ENCODE assay signal across 10 mouse cellular contexts in the genomic region with DNA sequence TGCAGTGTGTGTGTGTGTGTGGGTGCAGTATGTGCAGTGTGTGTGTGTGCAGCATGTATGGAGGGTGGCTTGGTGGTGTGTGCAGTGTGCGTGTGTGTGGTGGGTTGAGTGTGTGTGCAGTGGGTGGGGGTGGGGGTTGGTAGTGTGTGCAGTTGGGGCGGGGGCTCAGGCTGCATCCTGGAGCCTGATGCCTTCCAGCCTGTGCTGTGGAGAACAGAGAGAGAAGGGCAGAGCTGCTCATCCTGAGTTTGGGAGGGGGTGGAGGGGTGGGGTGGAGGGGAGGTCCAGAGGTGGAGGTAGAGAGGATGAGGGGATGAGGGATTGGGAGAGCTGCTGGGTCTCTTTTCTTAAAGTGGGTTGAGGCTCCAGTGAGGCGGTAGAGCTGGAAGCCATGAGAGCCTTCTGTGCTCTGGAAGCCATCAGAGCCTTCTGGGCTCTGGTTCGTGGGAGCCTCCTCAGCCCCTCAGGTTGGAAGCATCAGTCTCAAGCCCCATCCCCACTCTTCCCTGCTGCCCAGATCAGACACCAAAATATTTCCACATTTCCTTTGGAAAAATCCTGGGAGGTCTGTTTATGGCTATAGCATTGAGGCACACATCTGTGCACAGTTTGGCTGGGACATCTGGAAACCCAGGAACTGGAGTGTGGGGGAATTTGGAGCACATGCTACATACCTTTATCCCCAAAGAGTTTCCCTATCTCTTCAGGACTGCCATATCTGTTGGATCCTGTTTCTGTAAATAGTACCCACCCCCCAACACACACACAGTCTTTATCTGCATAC. TPM values are rescaled to one million over a fixed set of nuclear protein-coding genes. Genes with fewer than 3 reads are reported as not detected.
DNase-seq lines count a peak whose midpoint lies in the region; ATAC-seq lines count a peak whose summit lies in the region.
"Had no signal": no experiment of that assay in that cellular context is flagged by ENCODE, and none has a peak within 500 bp of the region (broad histone marks: within the 10 kb centered on the region; RNA-seq: fewer than 3 reads in every experiment).

No protein-coding gene starts in this region.

- H3K4me3 ChIP-seq in lung, embryonic 15.5 days = no peak overlapping the region
- no peak overlapping the region for H3K4me3 ChIP-seq in embryonic facial prominence, embryonic 14.5 days (ENCODE audit: low read depth, low read length)
- no peak overlapping the region for H3K4me3 ChIP-seq in limb, embryonic 13.5 days
- H3K4me3 ChIP-seq in stomach, embryonic 15.5 days (replicated peaks) = no peak overlapping the region

- peak overlapping the region; percentile 16; the same call in 1 of the 2 replicates for H3K4me2 ChIP-seq in lung, embryonic 15.5 days
- H3K4me2 ChIP-seq in embryonic facial prominence, embryonic 14.5 days (ENCODE audit: low read depth, low read length) = peak overlapping the region; percentile 10; the same call in 1 of the 2 replicates
- H3K4me2 ChIP-seq in limb, embryonic 13.5 days (replicated peaks) = peak overlapping the region; percentile 38
- H3K4me2 ChIP-seq in stomach, embryonic 15.5 days = no peak overlapping the region

- ATAC-seq in lung, embryonic 15.5 days (ENCODE audit: borderline replicate concordance, extremely low read depth, low FRiP score, low TSS enrichment) = peak; percentile 81; the same call in 1 of the 2 replicates
- ATAC-seq in embryonic facial prominence, embryonic 14.5 days (ENCODE audit: low read depth) = peak; percentile 77
- ATAC-seq in limb, embryonic 13.5 days (ENCODE audit: low FRiP score, low read depth) = peak; percentile 77
- ATAC-seq in stomach, embryonic 15.5 days (ENCODE audit: insufficient read depth, low FRiP score, low read depth) = peak; percentile 31; the same call in 1 of the 2 replicates

- peaks cover 27% of the 10 kb centered on the region for H3K4me1 ChIP-seq in lung, embryonic 15.5 days
- H3K4me1 ChIP-seq in embryonic facial prominence, embryonic 14.5 days (ENCODE audit: control insufficient read depth, insufficient read depth, low read length) = peaks cover 52% of the 10 kb centered on the region
- peaks cover 78% of the 10 kb centered on the region for H3K4me1 ChIP-seq in limb, embryonic 13.5 days
- H3K4me1 ChIP-seq in stomach, embryonic 15.5 days = peaks cover 30% of the 10 kb centered on the region

- H3K27me3 ChIP-seq in lung, embryonic 15.5 days = no peaks in the 10 kb centered on the region
- H3K27me3 ChIP-seq in embryonic facial prominence, embryonic 14.5 days (replicated peaks; ENCODE audit: control insufficient read depth, insufficient read depth, low read length) = no peaks in the 10 kb centered on the region
- no peaks in the 10 kb centered on the region for H3K27me3 ChIP-seq in limb, embryonic 13.5 days
- H3K27me3 ChIP-seq in stomach, embryonic 15.5 days (replicated peaks) = no peaks in the 10 kb centered on the region

- 31% methylated on average over 4 of the region's 4 CpGs for WGBS in lung, embryonic 15.5 days
- 15% methylated on average over 2 of the region's 4 CpGs for WGBS in embryonic facial prominence, embryonic 14.5 days
- 18% methylated on average over 4 of the region's 4 CpGs for WGBS in limb, embryonic 13.5 days
- WGBS in stomach, embryonic 15.5 days = 49% methylated on average over 3 of the region's 4 CpGs

- no peak overlapping the region for H3K9ac ChIP-seq in lung, embryonic 15.5 days
- H3K9ac ChIP-seq in embryonic facial prominence, embryonic 14.5 days (ENCODE audit: low read depth, low read length) = no peak overlapping the region; the same call in 1 of the 2 replicates
- no peak overlapping the region for H3K9ac ChIP-seq in limb, embryonic 13.5 days
- no peak overlapping the region for H3K9ac ChIP-seq in stomach, embryonic 15.5 days

- DNase-seq in lung, postnatal 25 days (ENCODE audit: low spot score) = no peak
- peak; percentile 93 for DNase-seq in embryonic facial prominence, embryonic 14.5 days (ENCODE audit: low spot score)
- DNase-seq in left cerebral cortex, adult 18-20 months (ENCODE audit: low spot score in 2 of 2) = no peak
- DNase-seq in natural killer cell, adult 2 months (ENCODE audit: low spot score in 2 of 2) = no peak
- DNase-seq: thymus, adult 18-20 months had no signal

- H3K27ac ChIP-seq in lung, embryonic 15.5 days = peak overlapping the region; percentile 95
- H3K27ac ChIP-seq in embryonic facial prominence, embryonic 14.5 days (replicated peaks; ENCODE audit: low read depth, low read length) = peak overlapping the region; percentile 95
- peak overlapping the region; percentile 96 for H3K27ac ChIP-seq in limb, embryonic 13.5 days
- peak overlapping the region; percentile 95 for H3K27ac ChIP-seq in stomach, embryonic 15.5 days
- H3K27ac ChIP-seq: macrophage had no signal

- no peaks in the 10 kb centered on the region for H3K36me3 ChIP-seq in lung, embryonic 15.5 days
- H3K36me3 ChIP-seq in embryonic facial prominence, embryonic 14.5 days (ENCODE audit: control insufficient read depth, insufficient read depth, low read length) = no peaks in the 10 kb centered on the region
- H3K36me3 ChIP-seq in limb, embryonic 13.5 days = no peaks in the 10 kb centered on the region
- H3K36me3 ChIP-seq in stomach, embryonic 15.5 days = no peaks in the 10 kb centered on the region

- H3K9me3 ChIP-seq in lung, embryonic 15.5 days = no peaks in the 10 kb centered on the region
- H3K9me3 ChIP-seq in embryonic facial prominence, embryonic 14.5 days (ENCODE audit: control insufficient read depth, low read length) = no peaks in the 10 kb centered on the region
- H3K9me3 ChIP-seq in limb, embryonic 13.5 days = no peaks in the 10 kb centered on the region
- H3K9me3 ChIP-seq in stomach, embryonic 15.5 days = no peaks in the 10 kb centered on the region

RNA-seq across cellular contexts. Expression of a gene that starts 21.6 kb away (rescaled TPM):
- polyA plus RNA-seq in lung, embryonic 15.5 days (2015; fragmentation: Nextera tagmentation; extraction: Ambion mirVana) = 48.9 and 54.2 TPM in 2 replicates
- 118 and 123 TPM in 2 replicates for polyA plus RNA-seq in embryonic facial prominence, embryonic 14.5 days (2014; fragmentation: Nextera tagmentation; extraction: Ambion mirVana)
- polyA plus RNA-seq in limb, embryonic 13.5 days (2015; fragmentation: Nextera tagmentation; extraction: Ambion mirVana) = 103 and 106 TPM in 2 replicates
- 60.6 and 65.7 TPM in 2 replicates for polyA plus RNA-seq in stomach, embryonic 15.5 days (2015; fragmentation: Nextera tagmentation; extraction: Ambion mirVana)
- total RNA-seq in left cerebral cortex, adult 18-20 months (2021) = 10 to 100 TPM; 15.2 to 17.9 TPM

RNA-seq across cellular contexts. Expression of a gene that starts 49.3 kb away (rescaled TPM):
- polyA plus RNA-seq in lung, embryonic 15.5 days (2015; fragmentation: Nextera tagmentation; extraction: Ambion mirVana) = 1.1 and 3.3 TPM in 2 replicates
- polyA plus RNA-seq in embryonic facial prominence, embryonic 14.5 days (2014; fragmentation: Nextera tagmentation; extraction: Ambion mirVana) = 37.1 and 43.5 TPM in 2 replicates
- polyA plus RNA-seq in limb, embryonic 13.5 days (2015; fragmentation: Nextera tagmentation; extraction: Ambion mirVana) = 22.8 and 26.1 TPM in 2 replicates
- 22.3 and 37.0 TPM in 2 replicates for polyA plus RNA-seq in stomach, embryonic 15.5 days (2015; fragmentation: Nextera tagmentation; extraction: Ambion mirVana)
- total RNA-seq in left cerebral cortex, adult 18-20 months (2021) = under 1 TPM in 1 of 2 experiments, not detected in 1; 0.30 TPM
- total RNA-seq: hematopoietic stem cell, adult 5-6 weeks had no signal

RNA-seq across cellular contexts. Expression of a gene that starts 51.1 kb away (rescaled TPM):
- 0.08 and 0.22 TPM in 2 replicates for polyA plus RNA-seq in lung, embryonic 15.5 days (2015; fragmentation: Nextera tagmentation; extraction: Ambion mirVana)
- polyA plus RNA-seq in embryonic facial prominence, embryonic 14.5 days (2014; fragmentation: Nextera tagmentation; extraction: Ambion mirVana) = 3.8 and 4.5 TPM in 2 replicates
- polyA plus RNA-seq in limb, embryonic 13.5 days (2015; fragmentation: Nextera tagmentation; extraction: Ambion mirVana) = 0.74 and 1.1 TPM in 2 replicates
- polyA plus RNA-seq in stomach, embryonic 15.5 days (2015; fragmentation: Nextera tagmentation; extraction: Ambion mirVana) = 0.54 and 0.68 TPM in 2 replicates
- under 1 TPM; 0.21 to 0.37 TPM for total RNA-seq in left cerebral cortex, adult 18-20 months (2021)
- total RNA-seq: hematopoietic stem cell, adult 5-6 weeks had no signal
- polyA plus RNA-seq: macrophage had no signal

Comparison
In these comparisons a context has a peak if more than half of its experiments do, and no peak if none do; other contexts are left out.
1. ATAC-seq: peak in every context shown above with its lines; median percentile 81 in lung, embryonic 15.5 days; 77 in embryonic facial prominence, embryonic 14.5 days; 77 in limb, embryonic 13.5 days; 31 in stomach, embryonic 15.5 days.